ENCODE assay signal across 12 mouse cellular contexts in genomic region chr15:63989007-63989406, GRCm38 (mm10).
A peak's percentile ranks its signal among the peaks of the same experiment; 100 is the strongest.
DNase-seq lines count a peak whose midpoint lies in the region; ATAC-seq lines count a peak whose summit lies in the region.
"Had no signal": no experiment of that assay in that cellular context is flagged by ENCODE, and none has a peak within 500 bp of the region (broad histone marks: within the 10 kb centered on the region; RNA-seq: fewer than 3 reads in every experiment).

No protein-coding gene starts in this region.

- peak; percentile 50 for DNase-seq in embryonic facial prominence, embryonic 14.5 days (ENCODE audit: low spot score)
- no peak for DNase-seq in embryonic facial prominence, embryonic 10.5 days (ENCODE audit: low spot score)
- DNase-seq in kidney, adult 9 months, result peak; percentile 27
- no peak for DNase-seq in kidney, adult 11 months
- peak; percentile 35 for DNase-seq in naive thymus-derived CD4-positive, alpha-beta T cell, adult 2 months (ENCODE audit: low read depth)
- DNase-seq in thymus, postnatal 4 days, result no peak
- DNase-seq: cerebellum, adult 9-10 months; kidney, postnatal 4 days had no signal

- ATAC-seq in embryonic facial prominence, embryonic 14.5 days (ENCODE audit: low read depth), result peak; percentile 70; the same call in 1 of the 2 replicates
- ATAC-seq in midbrain, embryonic 15.5 days (replicated peaks), result peak; percentile 45; the same call in 1 of the 2 replicates
- ATAC-seq in midbrain, embryonic 16.5 days, result no peak

- no peaks in the 10 kb centered on the region for H3K36me3 ChIP-seq in embryonic facial prominence, embryonic 14.5 days (ENCODE audit: control insufficient read depth, insufficient read depth, low read length)
- H3K36me3 ChIP-seq in embryonic facial prominence, embryonic 10.5 days (replicated peaks), result peaks cover 2% of the 10 kb centered on the region; the same call in 1 of the 2 replicates
- no peaks in the 10 kb centered on the region for H3K36me3 ChIP-seq in midbrain, embryonic 15.5 days (replicated peaks)
- no peaks in the 10 kb centered on the region for H3K36me3 ChIP-seq in midbrain, embryonic 16.5 days (ENCODE audit: control insufficient read depth, insufficient read depth, low read length)
- H3K36me3 ChIP-seq: liver, embryonic 15.5 days had no signal

- H3K4me2 ChIP-seq in embryonic facial prominence, embryonic 14.5 days (ENCODE audit: low read depth, low read length), result no peak overlapping the region
- no peak overlapping the region for H3K4me2 ChIP-seq in midbrain, embryonic 15.5 days
- H3K4me2 ChIP-seq in midbrain, embryonic 16.5 days (ENCODE audit: low read length), result no peak overlapping the region
- H3K4me2 ChIP-seq: liver, embryonic 15.5 days had no signal

- H3K4me3 ChIP-seq in embryonic facial prominence, embryonic 14.5 days (ENCODE audit: low read depth, low read length), result no peak overlapping the region
- H3K4me3 ChIP-seq in embryonic facial prominence, embryonic 10.5 days, result no peak overlapping the region
- no peak overlapping the region for H3K4me3 ChIP-seq in midbrain, embryonic 15.5 days
- H3K4me3 ChIP-seq in midbrain, embryonic 16.5 days (ENCODE audit: low read depth, low read length), result no peak overlapping the region
- H3K4me3 ChIP-seq: erythroblast, embryonic 14.5 days; liver, embryonic 15.5 days had no signal

- 0 out of 2 replicates have a peak, but pooled peaks cover 3% of the 10 kb centered on the region for H3K4me1 ChIP-seq in embryonic facial prominence, embryonic 14.5 days (ENCODE audit: control insufficient read depth, insufficient read depth, low read length)
- H3K4me1 ChIP-seq in embryonic facial prominence, embryonic 10.5 days, result no peaks in the 10 kb centered on the region
- no peaks in the 10 kb centered on the region for H3K4me1 ChIP-seq in midbrain, embryonic 15.5 days
- H3K4me1 ChIP-seq in midbrain, embryonic 16.5 days (ENCODE audit: control insufficient read depth, insufficient read depth, low read length), result 0 out of 2 replicates have a peak, but pooled peaks cover 5% of the 10 kb centered on the region

- no peaks in the 10 kb centered on the region for H3K27me3 ChIP-seq in embryonic facial prominence, embryonic 14.5 days (replicated peaks; ENCODE audit: control insufficient read depth, insufficient read depth, low read length)
- no peaks in the 10 kb centered on the region for H3K27me3 ChIP-seq in embryonic facial prominence, embryonic 10.5 days (replicated peaks; ENCODE audit: low read depth, poor library complexity, severe bottlenecking)
- no peaks in the 10 kb centered on the region for H3K27me3 ChIP-seq in midbrain, embryonic 15.5 days (replicated peaks)
- no peaks in the 10 kb centered on the region for H3K27me3 ChIP-seq in midbrain, embryonic 16.5 days (ENCODE audit: control insufficient read depth, insufficient read depth, low read depth, low read length)
- H3K27me3 ChIP-seq: liver, embryonic 15.5 days had no signal

- H3K9me3 ChIP-seq in embryonic facial prominence, embryonic 14.5 days (ENCODE audit: control insufficient read depth, low read length), result no peaks in the 10 kb centered on the region
- no peaks in the 10 kb centered on the region for H3K9me3 ChIP-seq in embryonic facial prominence, embryonic 10.5 days
- no peaks in the 10 kb centered on the region for H3K9me3 ChIP-seq in midbrain, embryonic 15.5 days
- H3K9me3 ChIP-seq in midbrain, embryonic 16.5 days (replicated peaks; ENCODE audit: control insufficient read depth, low read length, poor library complexity, severe bottlenecking), result no peaks in the 10 kb centered on the region
- H3K9me3 ChIP-seq: liver, embryonic 15.5 days had no signal

- H3K9ac ChIP-seq in embryonic facial prominence, embryonic 14.5 days (ENCODE audit: low read depth, low read length), result no peak overlapping the region
- H3K9ac ChIP-seq in midbrain, embryonic 15.5 days, result no peak overlapping the region
- H3K9ac ChIP-seq in midbrain, embryonic 16.5 days (ENCODE audit: low read depth, low read length), result no peak overlapping the region
- H3K9ac ChIP-seq: liver, embryonic 15.5 days had no signal

- WGBS in embryonic facial prominence, embryonic 14.5 days, result 64% methylated on average over 3 of the region's 3 CpGs
- 64% methylated on average over 3 of the region's 3 CpGs for WGBS in embryonic facial prominence, embryonic 10.5 days
- 59% methylated on average over 3 of the region's 3 CpGs for WGBS in midbrain, embryonic 15.5 days
- WGBS in midbrain, embryonic 16.5 days, result 59% methylated on average over 3 of the region's 3 CpGs

- H3K27ac ChIP-seq in embryonic facial prominence, embryonic 14.5 days (replicated peaks; ENCODE audit: low read depth, low read length), result no peak overlapping the region
- H3K27ac ChIP-seq in embryonic facial prominence, embryonic 10.5 days (replicated peaks), result no peak overlapping the region
- no peak overlapping the region for H3K27ac ChIP-seq in midbrain, embryonic 15.5 days
- no peak overlapping the region for H3K27ac ChIP-seq in midbrain, embryonic 16.5 days (ENCODE audit: low read length)
- H3K27ac ChIP-seq: liver, embryonic 15.5 days had no signal

Comparison
In these comparisons a context has a peak if more than half of its experiments do, and no peak if none do; other contexts are left out.
1. DNase-seq: peak in embryonic facial prominence, embryonic 14.5 days (single experiment), kidney, adult 9 months (single experiment) and naive thymus-derived CD4-positive, alpha-beta T cell, adult 2 months (single experiment); none in embryonic facial prominence, embryonic 10.5 days (single experiment), kidney, adult 11 months (single experiment) and thymus, postnatal 4 days (single experiment).